Mouse (Mus musculus): ENCODE results near the gene Gm10271.

Gm10271 gene

GRCm38 (mm10) chr10:116972509-116972908, at the start of gene Gm10271:
Gene Gm10271 (minus strand): TSS chr10:116972609.
- DNase-seq (ENCODE audit: low spot score), result no peak

- DNase-seq (ENCODE audit: low spot score), result no peak
These were observed 48.8 kb upstream of the Gm10271 start for GRCm38 (mm10) chr10:117021020-117021754.

GRCm38 (mm10) chr10:117018281-117018840, 46.0 kb upstream of the Gm10271 start:
- no peak for DNase-seq (ENCODE audit: low spot score)

GRCm38 (mm10) chr10:117014565-117014964, 42.2 kb upstream of the Gm10271 start:
- no peak for DNase-seq (ENCODE audit: low spot score)

- DNase-seq (ENCODE audit: low spot score), result no peak
These were observed 41.4 kb upstream of the Gm10271 start for GRCm38 (mm10) chr10:117013689-117014390.

GRCm38 (mm10) chr10:117011047-117011446, 38.6 kb upstream of the Gm10271 start:
- no peak for DNase-seq (ENCODE audit: low spot score)

- no peak for DNase-seq (ENCODE audit: low spot score)
These were observed 37.3 kb upstream of the Gm10271 start for GRCm38 (mm10) chr10:117009691-117010090.

GRCm38 (mm10) chr10:117005707-117006464, 33.5 kb upstream of the Gm10271 start:
- no peak for DNase-seq (ENCODE audit: low spot score)

- no peak for DNase-seq (ENCODE audit: low spot score)
These were observed 32.3 kb upstream of the Gm10271 start for GRCm38 (mm10) chr10:117004695-117005094.

- DNase-seq (ENCODE audit: low spot score), result no peak
These were observed 28.6 kb upstream of the Gm10271 start for GRCm38 (mm10) chr10:117000975-117001374.

- DNase-seq (ENCODE audit: low spot score), result no peak
These were observed 26.5 kb upstream of the Gm10271 start for GRCm38 (mm10) chr10:116998716-116999455.

- DNase-seq (ENCODE audit: low spot score), result peak; percentile 13
These were observed 23.8 kb upstream of the Gm10271 start for GRCm38 (mm10) chr10:116996236-116996600.

GRCm38 (mm10) chr10:116995584-116996235, 23.3 kb upstream of the Gm10271 start:
- DNase-seq (ENCODE audit: low spot score), result no peak

GRCm38 (mm10) chr10:116995162-116995561, 22.8 kb upstream of the Gm10271 start:
- no peak for DNase-seq (ENCODE audit: low spot score)

GRCm38 (mm10) chr10:116993971-116994370, 21.6 kb upstream of the Gm10271 start:
- DNase-seq (ENCODE audit: low spot score), result no peak

GRCm38 (mm10) chr10:116986264-116987082, 14.1 kb upstream of the Gm10271 start, which contains the start of gene Best3:
Gene Best3 (plus strand): TSS chr10:116986314.
- no peak for DNase-seq (ENCODE audit: low spot score)

- no peak for DNase-seq (ENCODE audit: low spot score)
These were observed 12.4 kb upstream of the Gm10271 start for GRCm38 (mm10) chr10:116984836-116985235.

GRCm38 (mm10) chr10:116982526-116982925, 10.1 kb upstream of the Gm10271 start:
- DNase-seq (ENCODE audit: low spot score), result no peak

- DNase-seq (ENCODE audit: low spot score), result no peak
These were observed 8.5 kb upstream of the Gm10271 start for GRCm38 (mm10) chr10:116980888-116981287.

GRCm38 (mm10) chr10:116980273-116980672, 7.9 kb upstream of the Gm10271 start:
- no peak for DNase-seq (ENCODE audit: low spot score)

All from ovary, postnatal 14 days (tissue).